Mouse (Mus musculus) embryo, embryonic 9.5 days (tissue): ENCODE measurements around the gene Rab11a.
A peak's percentile ranks its signal among the peaks of the same experiment; 100 is the strongest.
"Not testable (repeated sequence)": the region's sequence is repeated elsewhere in the genome, so short reads cannot be mapped to it uniquely, and the experiment has no call there.

Experiments used
- DNase-seq: peaks from one replicate; pipeline ENCODE4 v3.0.0-alpha.2; 2017; ENCODE audit errors: extremely low spot score

Rab11a gene

DNA sequence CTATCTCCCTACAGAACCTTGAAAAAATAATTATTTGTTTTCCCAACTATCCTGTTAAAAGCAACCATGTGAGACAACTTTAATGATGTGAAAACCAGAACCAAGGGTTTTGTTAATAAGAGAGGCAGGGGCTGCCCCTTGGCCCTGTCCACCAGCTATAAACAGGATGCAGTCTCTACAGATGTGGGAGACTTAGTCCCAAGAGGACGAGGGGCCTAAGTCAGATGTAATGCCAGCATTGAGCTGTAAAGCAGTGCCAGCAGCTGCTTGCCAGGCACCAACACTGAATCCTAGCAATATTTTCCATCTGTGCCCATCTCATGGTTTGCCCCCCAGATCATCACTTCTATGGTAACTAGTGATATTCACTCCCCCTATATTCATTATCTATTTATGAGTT lies 4.9 kb upstream of the Rab11a start:
- DNase-seq: no peak

DNA sequence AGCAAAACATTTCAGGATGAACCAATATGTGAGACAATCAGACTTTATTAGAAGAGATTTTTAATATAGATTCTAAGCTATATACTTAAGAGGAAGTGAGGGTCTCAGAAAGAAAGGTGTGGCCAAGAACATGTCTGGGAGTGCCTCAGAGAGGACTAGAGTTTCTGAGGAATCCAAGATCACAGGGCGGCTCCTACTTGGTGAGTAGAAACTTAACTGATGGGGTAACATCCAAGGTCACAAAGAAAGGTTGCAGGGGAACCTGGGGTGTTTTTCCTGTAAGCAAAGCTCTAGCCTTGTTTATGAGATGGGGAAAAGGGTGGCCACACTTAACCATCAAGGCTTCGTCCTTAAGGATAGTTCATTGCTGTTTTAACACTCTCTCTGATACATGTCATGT lies 1.4 kb upstream of the Rab11a start:
- no peak for DNase-seq

DNA sequence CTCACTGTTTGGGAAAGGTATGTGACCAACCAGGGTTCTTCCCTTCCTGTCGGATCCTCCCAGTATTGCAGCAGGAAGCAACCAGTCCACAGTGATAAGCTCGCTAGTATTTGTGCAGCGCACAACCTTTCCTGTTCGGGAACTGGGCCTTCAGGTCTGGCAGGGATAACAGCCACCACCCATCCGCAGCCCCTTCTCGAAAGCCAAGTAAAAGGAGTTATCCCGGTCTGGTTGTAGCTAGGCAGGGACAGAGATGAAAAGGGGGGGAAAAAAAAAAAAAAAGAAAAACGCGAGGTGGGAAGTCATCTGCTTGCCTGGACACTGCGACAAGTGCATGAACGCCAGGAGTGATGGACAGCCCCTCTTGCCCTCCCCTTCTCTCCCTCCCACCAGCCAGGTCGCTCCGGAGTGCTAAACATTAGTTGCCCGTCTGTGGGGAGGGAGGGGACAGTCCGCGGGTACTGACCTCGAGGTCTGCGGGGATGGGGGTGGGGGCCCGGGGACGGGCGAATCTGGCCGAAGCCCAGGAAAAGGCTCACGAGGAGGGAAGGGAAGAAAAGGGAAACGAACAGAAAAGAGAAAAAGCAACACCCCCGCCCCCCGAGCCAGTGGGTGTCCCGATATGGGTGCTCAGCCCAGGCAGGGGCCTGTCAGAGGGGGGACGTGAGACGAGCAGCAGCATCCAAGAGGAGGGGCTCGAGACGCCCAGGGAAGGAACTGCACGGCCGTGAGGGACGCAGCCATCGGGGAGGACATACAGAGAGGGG lies 736 bp downstream of the Rab11a start:
- peak; percentile 71 for DNase-seq

DNA sequence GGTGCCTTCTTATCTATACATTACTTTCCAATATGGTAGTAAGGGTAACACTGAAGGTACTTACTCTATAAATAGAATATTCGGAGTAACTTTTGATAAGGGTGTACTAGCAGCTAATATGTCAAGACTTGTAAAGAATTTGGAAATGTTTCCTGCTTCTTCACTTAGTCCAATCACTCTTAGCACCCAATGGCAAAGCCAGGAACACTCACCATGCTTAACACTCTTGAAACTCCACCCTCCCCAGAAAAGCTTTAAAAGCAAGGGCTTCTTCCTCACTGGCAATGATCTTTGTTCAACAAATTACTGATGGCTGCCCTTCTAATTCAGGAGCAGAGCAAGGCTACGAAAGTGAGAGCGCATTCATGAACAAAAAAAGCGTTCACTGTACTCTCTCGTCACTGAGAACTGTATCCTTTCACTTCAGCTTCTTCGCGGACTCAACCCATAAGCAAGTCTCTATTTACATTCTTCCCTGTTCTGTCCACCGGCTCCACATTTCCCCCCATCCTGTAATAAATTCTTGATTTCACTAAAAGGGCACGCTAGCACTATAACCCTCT lies 1.4 kb downstream of the Rab11a start:
- DNase-seq: peak; percentile 1

DNA sequence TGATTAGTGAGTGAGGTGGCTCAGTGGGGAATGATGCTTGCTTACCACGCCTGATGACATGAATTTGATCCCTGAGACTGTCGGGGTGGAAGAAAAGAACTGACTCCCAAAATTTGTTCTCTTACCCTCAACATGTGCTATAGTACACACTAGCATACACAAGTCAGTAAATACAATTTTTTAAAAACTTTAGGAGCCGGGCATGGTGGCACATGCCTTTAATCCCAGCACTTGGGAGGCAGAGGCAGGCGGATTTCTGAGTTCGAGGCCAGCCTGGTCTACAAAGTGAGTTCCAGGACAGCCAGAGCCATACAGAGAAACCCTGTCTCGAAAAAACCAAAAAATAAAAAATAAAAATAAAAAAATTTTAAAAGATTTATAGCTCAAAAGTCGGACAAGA lies 2.6 kb downstream of the Rab11a start:
- DNase-seq: not testable (repeated sequence)

DNA sequence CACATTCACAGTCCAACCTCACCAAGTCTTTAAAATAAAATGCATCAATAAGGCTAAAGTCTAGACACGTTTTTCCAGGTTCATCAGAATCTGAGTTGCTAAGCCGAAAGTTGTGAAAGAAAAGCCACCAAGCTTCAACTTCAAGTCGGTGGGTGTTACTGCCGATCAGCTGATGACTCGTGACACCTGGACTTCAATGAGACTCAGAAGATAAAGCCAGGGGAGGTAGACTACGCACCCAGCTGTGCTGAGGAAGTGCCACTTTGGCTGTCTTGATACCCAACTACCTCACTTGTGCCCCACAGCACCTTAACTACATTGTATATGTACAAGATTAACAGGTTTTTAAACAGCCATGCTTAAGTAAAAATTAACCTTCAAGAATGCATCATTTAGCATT lies 3.4 kb downstream of the Rab11a start:
- DNase-seq: no peak

DNA sequence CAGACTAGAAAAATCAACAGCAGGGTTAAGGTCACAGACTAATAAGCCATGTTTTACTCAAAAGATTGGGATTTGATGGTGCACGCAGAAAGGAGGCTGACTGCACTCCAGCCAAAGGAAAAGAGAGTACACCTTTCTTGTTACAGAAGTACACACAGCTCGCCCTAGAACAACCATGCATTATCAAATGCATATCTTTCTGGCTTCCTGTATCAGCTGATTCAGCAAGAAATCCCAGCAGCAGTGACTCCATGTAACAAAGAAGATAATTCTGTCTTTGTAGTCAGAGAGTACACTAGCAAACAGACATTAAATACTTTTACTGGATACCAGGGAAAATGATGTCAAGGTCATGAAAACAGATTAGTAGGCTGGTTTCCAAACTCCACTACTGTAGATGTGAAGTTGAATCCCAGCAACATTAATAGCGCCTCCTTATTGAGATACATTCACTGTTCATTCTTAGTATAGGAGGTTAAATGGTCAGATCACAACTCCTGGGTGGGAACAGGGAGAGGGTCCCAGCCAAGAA lies 6.5 kb downstream of the Rab11a start:
- DNase-seq: no peak

DNA sequence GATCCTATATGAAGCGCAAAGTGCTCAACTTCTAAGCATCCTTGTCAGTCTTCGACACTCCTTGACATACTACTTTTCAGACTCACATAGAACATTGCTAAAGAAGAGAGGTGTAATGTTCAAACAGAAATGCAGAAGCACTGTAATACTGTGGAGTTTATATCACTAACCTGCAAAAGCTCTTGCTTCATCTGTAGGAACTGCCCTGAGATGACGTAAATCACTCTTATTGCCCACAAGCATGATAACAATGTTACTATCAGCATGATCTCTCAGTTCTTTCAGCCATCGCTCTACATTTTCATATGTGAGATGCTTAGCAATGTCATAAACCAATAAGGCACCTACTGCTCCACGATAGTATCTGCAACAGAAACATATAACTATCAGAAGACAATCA lies 11.1 kb downstream of the Rab11a start:
- DNase-seq: no peak

DNA sequence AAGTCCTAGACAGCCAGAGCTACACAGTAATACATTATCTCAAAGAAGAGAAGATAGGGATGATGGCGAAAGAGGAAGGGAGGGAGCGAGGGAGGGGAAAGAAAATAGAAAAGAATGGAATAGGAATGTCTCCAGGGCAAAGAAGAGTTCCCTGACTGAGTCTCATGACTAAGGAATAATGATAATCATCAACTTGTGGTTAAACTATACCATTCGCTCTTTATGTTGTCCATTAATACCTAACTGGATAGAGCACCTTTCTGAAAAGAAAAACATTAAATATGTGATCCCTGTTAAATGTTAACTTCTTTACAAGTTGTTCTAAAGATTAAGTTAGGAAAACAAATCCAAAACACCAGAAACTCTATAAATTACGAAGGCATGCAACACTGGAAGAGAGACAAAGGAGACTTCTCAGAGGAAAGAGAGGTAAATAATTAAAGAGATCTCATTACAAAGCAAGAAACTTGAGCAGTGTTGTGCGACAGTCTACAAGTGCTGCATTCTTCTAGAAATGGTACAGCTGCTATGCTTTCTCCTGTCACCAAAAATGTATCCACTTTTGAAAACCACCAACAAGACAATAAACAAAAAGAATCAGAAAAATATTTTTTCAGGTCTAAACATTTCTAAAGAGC lies 17.9 kb downstream of the Rab11a start:
- DNase-seq: no peak

DNA sequence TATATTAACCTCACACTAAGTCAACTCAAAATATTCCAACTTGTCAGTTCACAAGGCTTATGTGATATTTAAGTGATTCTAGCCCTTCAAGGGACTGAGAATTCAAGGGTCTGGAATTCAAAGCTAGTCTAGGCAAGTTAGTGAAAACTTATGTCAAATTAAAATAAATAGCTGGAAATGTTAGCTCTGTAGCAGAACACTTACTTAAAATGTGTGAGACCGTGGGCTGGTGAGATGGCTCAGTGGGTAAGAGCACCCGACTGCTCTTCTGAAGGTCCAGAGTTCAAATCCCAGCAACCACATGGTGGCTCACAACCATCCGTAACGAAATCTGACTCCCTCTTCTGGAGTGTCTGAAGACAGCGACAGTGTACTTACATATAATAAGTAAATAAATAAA lies 27.3 kb downstream of the Rab11a start:
- DNase-seq: not testable (repeated sequence)

DNA sequence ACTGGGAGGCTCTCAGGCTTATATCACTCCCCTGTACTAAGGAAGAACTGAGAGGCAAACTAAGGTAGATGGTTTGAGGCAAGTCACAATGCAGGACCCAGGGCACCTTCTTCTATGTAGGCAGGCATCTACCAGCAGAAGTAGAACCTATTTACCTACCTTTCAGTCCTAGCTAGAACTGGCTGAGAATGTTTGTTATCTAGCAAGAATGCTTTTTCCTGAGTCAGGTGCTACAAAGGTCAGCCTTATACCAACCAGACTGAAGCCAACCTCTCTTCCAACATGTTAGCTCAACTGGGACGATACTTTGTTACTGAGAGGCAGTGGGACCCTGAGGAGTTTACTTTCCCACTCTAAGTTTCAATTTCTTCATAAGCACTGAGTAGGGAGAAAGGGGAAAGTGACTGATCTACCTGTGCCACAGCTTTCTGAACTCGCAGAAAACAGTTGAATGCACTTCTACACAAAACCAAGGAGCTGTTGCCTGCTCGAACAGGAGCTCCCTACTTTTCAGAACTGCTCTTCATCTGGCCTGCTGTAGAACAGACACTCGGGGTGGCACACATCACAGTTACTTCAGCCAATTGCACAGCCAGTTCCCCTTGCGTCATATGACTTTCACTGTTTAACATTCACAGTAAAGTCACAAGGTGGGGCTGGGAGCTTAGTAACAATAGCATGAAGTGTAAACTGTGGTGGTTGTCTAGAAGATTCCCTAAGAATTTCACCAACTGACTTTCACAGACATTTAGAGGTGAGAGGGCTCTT lies 33.3 kb downstream of the Rab11a start:
- DNase-seq: no peak

DNA sequence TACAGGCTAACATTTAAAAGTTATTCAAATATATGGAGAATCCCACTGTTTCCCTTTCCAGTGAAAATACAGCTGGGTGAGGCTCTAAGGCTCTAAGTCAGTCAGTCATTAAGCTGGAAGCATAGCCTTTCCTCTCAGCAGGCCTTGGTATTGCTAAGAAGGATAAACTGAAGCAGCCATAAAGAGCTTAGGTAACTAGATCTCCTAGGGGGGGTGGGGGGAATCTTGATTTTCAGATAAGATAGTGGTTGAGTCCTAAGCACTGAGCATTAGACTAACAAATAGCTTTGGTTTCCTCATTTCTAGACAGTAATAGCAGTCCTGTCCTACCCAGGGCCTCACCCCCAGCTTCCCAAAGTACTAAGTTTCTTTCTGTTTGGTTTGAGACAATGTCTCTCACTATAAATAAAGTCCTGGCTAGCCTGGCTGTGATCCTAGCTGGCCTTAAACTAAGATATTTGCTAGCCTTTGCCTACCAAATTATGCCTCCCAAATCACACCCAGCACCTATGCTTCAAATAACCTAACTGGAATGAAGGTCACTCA lies 34.1 kb downstream of the Rab11a start:
- no peak for DNase-seq

DNA sequence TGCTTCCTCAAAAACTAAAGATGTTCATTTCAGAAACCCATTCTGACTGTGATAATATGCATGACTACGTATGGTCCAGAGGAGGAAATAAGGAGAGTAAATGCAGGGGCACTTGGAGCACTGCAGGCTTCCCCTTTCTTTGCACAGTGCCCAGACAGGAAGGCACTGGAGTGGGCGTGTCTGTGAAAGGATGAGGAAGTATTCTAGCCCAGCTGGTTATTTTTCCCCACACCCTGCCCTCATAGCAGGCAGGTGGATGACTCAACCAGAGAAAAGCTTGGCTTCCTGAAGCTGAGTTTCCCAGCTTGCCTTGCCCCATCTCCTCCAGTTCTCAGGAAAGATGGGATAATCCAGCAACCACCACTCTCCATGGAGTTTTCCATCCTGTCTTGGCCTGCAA lies 34.6 kb downstream of the Rab11a start:
- DNase-seq: no peak

DNA sequence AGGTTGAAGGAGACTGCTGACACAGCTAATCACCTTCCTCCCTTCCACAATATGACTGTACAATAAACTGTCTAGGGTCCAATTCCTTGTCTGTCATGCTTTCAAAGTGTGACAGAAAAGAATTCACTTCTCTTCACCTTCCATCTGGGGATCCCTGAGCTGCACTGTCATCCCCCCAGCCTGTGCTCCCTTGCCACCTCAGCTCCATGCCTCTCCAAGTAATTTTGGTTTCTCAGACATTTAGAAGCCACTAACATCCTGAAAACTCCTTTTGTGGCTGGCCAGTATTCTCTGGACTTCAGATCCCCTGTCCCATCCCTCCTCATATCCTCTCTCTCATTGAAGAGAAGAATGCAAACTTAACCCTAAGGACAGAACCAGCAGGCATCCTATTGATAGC lies 35.2 kb downstream of the Rab11a start:
- no peak for DNase-seq

DNA sequence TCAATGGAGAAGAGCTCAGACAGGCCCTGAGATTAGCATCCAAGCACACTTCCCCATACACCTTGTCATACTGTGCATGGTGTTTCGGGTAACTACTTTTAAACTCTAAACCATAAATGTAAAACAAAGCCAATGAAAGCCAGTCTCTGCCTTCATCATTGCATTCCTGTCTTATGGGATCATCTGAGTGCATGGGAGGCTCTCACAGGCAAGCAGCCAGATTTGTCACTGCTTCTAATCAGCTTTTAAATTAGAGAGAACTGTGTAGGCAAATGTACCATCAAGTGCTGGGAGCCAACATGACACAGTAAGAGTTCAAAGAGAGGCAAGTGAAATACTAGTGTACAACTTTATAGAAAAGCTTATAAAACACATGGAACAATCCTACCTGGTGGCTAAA lies 35.9 kb downstream of the Rab11a start:
- DNase-seq: no peak

DNA sequence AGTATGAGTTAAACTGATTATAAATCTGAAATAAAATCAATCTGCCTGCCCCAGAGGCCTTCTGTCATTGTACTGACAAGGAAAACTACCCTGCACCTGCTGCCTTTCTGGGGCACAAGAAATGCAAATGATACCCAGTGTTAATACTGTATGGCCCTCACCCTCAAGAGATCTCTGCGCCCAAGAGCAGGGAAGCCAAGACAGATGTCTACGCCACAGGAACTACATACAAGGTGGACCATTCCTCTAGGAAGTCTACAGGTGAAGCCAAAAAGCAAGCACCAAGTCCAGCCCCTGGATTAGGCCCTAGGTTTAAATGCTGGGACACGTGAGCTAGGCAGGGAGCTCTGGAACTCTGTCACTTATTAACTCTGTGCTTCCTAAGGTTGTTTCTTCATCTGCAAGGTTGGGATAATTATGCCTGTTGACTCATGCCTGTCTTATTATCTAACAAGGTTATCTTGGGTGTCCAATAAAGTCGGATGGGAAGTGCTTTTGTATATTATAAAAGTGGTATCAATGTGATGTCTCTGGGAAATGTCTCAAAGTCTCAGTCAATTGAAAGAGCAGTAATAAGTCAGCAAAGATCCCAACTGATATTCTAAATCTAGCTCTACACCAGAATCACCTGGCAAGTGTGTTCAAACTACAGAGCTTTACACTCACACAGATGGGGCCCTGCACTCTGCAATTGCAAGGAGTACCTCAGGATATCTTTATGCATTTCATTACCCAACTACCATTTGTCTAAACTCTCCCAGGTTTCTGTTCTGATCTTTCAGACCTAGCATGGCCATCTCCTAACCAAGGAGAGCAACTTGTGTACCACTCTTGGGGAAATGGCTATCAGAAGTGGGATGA lies 36.9 kb downstream of the Rab11a start:
- DNase-seq: no peak

DNA sequence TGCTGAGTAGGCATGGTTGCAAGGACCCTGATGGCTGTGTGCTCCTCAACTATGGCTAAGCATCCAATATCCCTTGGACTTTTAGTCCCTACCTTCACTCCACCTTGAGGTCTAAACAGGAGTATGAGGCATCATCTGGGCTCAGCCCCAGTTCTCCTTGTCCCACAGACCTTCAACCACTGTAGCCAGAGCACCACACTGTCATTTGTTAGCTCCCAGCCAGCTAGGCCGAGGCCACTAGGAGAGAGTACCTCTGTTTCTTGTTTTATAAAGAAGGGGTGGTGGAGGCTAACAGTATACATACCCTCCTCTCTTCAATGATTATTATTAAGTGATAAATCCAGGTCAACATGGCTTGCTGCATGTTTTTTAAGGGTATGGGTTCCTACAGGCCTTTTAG lies 39.0 kb downstream of the Rab11a start:
- DNase-seq: no peak

DNA sequence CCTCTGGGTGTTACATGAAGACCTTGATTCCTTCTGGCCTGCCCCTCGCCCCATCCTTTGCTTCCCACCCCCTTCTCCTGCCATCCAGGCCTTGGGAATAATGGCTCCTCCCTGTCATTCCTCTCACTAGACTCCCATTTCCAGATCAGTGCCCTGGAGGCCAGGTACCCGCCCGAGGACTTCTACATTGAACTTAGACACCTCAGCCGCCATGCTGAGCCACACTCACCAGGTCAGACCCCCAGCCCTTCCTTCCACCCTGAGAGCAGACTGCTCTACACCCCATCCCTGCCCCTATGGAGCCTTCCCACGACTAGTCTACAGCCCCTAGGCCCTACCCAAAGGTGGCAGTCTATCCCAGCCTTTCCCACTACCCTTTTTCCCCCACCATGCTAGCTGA lies 39.9 kb downstream of the Rab11a start:
- no peak for DNase-seq

DNA sequence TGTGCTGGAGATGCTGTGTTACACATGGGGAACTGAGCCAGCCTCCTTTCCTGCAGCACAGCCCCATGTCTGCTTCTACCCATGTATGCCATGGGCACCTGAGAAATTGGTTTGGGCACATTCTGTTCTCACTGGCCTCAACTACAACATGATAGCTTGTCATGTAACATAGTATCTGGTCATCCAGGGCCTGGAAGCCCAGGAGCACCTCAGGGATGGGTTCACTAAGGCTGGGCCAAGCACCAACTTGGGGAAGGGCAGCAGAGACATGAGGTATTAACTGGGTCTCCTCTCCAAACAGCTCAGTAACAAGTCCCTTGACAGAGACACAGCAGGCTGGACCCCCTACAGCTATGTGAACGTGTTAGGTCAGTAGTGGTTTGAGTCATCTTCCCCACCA lies 40.6 kb downstream of the Rab11a start:
- DNase-seq: no peak

DNA sequence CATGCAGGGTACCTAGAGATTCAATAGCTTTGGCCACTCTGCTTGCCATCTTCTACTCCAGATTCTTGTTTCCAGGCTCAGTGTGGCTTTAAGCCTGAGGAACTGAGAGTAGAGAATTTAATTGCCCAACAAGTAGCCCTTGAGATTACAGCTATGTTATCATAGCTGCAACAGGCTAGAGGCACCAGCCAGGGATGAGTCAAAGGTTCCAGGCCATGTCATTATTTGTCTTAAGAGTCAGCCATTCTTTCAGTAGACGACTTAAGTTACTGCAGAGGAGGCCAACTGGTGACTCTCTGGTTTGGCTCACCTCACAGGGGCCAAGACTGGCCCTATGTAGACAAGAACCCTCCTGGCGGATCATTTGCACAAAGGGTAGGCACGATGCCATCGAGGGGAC lies 41.2 kb downstream of the Rab11a start:
- no peak for DNase-seq

DNA sequence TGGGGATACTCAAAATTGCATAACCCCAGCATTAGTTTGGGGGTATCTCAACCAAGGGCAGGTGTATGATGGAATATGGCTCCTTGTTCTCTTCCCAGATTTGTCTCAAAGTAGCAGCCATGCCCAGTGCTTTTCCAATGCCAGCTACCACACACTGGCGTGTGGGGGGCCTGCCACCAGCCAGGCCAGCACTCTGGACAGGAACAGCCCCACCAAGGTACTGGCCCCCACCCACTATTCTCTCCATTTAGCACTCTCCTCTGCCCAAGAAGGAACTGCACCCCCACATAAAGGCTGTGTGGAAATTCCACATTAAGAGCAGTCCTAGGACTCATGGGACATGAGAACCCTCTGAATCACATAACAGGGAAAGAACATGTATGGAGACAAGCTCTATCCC lies 42.3 kb downstream of the Rab11a start:
- DNase-seq: no peak
